Mouse (Mus musculus): Measurements from ENCODE around the gene Zp2. TPM values are rescaled to one million over a fixed set of nuclear protein-coding genes. Genes with fewer than 3 reads are reported as not detected.

Gene Zp2
- polyA plus RNA-seq, 1 experiment, result 0.38 TPM

- Histone ChIP-seq H3K4me1 (ENCODE audit: control insufficient read depth, insufficient read depth, low read length) (no peaks in the 10 kb centered on the region), H3K27ac (ENCODE audit: insufficient read depth, low read length) (no peak overlapping the region), H3K4me3 (ENCODE audit: insufficient read depth, low read length) (no peak overlapping the region)
- TF ChIP-seq POLR2A (IDR thresholded peaks at IDR 0.05; ENCODE audit: extremely low read depth, insufficient read depth, low read length) (no peak), CTCF (IDR thresholded peaks at IDR 0.05; ENCODE audit: extremely low read depth, insufficient read depth, low read length) (no peak)
These were observed 52.1 kb downstream of the Zp2 start for GRCm38 (mm10) chr7:120093033-120093432.

- TF ChIP-seq POLR2A (IDR thresholded peaks at IDR 0.05; ENCODE audit: extremely low read depth, insufficient read depth, low read length), result no peak
- no peak for TF ChIP-seq CTCF (IDR thresholded peaks at IDR 0.05; ENCODE audit: extremely low read depth, insufficient read depth, low read length)
- Histone ChIP-seq H3K27ac (ENCODE audit: insufficient read depth, low read length) (no peak overlapping the region), H3K4me3 (ENCODE audit: insufficient read depth, low read length) (no peak overlapping the region), H3K4me1 (ENCODE audit: control insufficient read depth, insufficient read depth, low read length) (no peaks in the 10 kb centered on the region)
These were observed 64.9 kb downstream of the Zp2 start for GRCm38 (mm10) chr7:120080177-120080576.

Other genes with a start within 250 kb of the Zp2 start
- 16.3 and 19.5 TPM in 2 replicates for gene Lyrm1, start 249.4 kb downstream of the Zp2 start, polyA plus RNA-seq (2012; rRNA removed)
- 8.8 and 10.9 TPM in 2 replicates for gene Dcun1d3, start 249.0 kb downstream of the Zp2 start, polyA plus RNA-seq (2012; rRNA removed)
- 0.25 and 0.29 TPM in 2 replicates for gene Dnah3, start 50.0 kb downstream of the Zp2 start, polyA plus RNA-seq (2012; rRNA removed)
- 12.3 and 13.4 TPM in 2 replicates for gene Tmem159, start 42.9 kb downstream of the Zp2 start, polyA plus RNA-seq (2012; rRNA removed)
- 0.04 and 0.17 TPM in 2 replicates for gene Anks4b, start 28.6 kb upstream of the Zp2 start, polyA plus RNA-seq (2012; rRNA removed)
- gene Crym, start 56.8 kb upstream of the Zp2 start, polyA plus RNA-seq (2012; rRNA removed), result 66.2 and 71.7 TPM in 2 replicates
- gene Abca14, start 58.7 kb upstream of the Zp2 start, polyA plus RNA-seq (2012; rRNA removed), result not detected in 2 replicates
- not detected in 2 replicates for gene Abca15, start 183.4 kb upstream of the Zp2 start, polyA plus RNA-seq (2012; rRNA removed)

All from cortical plate, adult 2 months (tissue).